Mouse (Mus musculus) embryonic fibroblast, embryonic 13.5 days (primary cell): Measurements from ENCODE around the gene Elk4.

Experiments
- CTCF ChIP-seq: IDR thresholded peaks from 2 replicates; pipeline ENCODE4 v1.5.1; 2011; ENCODE audit warnings: mild to moderate bottlenecking, control low read depth, low read length, moderate library complexity, borderline replicate concordance; ENCODE audit not compliant: insufficient read depth
- POLR2A ChIP-seq: IDR thresholded peaks from 2 replicates; pipeline ENCODE4 v1.6.1; 2011; ENCODE audit warnings: low read depth, mild to moderate bottlenecking, control low read depth, low read length, moderate library complexity

- no peak for TF ChIP-seq CTCF
- no peak for TF ChIP-seq POLR2A
Observed at GRCm38 (mm10) chr1:132060036-132060769, 52.8 kb downstream of the Elk4 start.
